Mouse (Mus musculus) bone marrow, adult 2 months (tissue): ENCODE measurements around the gene Slc30a9.

Experiments
- CTCF ChIP-seq: fragments of 200-500 bp; IDR thresholded peaks from 2 replicates; pipeline ENCODE4 v1.5.1; 2011; ENCODE audit warnings: low read length, control low read depth; ENCODE audit not compliant: control insufficient read depth, insufficient read depth
- POLR2A ChIP-seq: fragments of 200-500 bp; IDR thresholded peaks from 2 replicates; pipeline ENCODE4 v1.6.1; 2011; ENCODE audit warnings: low read depth, mild to moderate bottlenecking, control low read depth, low read length, borderline replicate concordance; ENCODE audit not compliant: control insufficient read depth

DNA sequence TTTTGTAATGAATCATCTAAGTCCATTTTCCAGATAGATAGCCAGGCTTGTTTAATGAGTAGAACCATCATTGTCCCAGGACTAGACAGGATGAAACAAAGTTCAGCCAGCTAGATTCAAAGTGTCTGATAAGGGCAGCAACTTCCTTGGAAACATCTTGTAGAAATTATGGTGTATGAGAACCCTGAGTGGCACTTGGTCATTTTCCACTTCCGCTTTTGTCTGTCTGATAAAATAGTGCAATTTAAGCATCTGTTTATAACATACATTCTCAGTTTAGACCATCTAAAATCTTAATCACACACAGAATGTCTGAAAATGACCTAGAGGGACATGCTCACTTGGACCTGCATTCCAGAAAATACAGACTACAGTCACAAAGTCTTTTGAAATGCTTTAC is 2.9 kb upstream of the Slc30a9 start:
- TF ChIP-seq POLR2A = no peak
- TF ChIP-seq CTCF = no peak
